Mouse (Mus musculus): ENCODE results near the gene Olfr476.

- no peak for TF ChIP-seq EP300 (IDR thresholded peaks at IDR 0.05; ENCODE audit: low read depth)
- TF ChIP-seq CTCF (IDR thresholded peaks at IDR 0.05; ENCODE audit: low read depth), result no peak
Measured at GRCm38 (mm10) chr7:107964503-107964902, at the start of gene Olfr476.

All from heart, postnatal 0 days (tissue).